Mouse (Mus musculus) embryonic facial prominence, embryonic 12.5 days (tissue): ENCODE results near the gene Nme7. TPM values are rescaled to one million over a fixed set of nuclear protein-coding genes. Genes with fewer than 3 reads are reported as not detected.

Experiments used
- ATAC-seq: fragments of 200-750 bp; cut with Nextera tagmentation; 2 replicates; pipeline ENCODE4 v1.8.0; 2017; ENCODE audit not compliant: insufficient number of reproducible peaks, insufficient read depth, low FRiP score, low TSS enrichment
- H3K27ac ChIP-seq: fragments of 300-500 bp; sonication (generic); 2 replicates; pipeline ENCODE4 v1.5.1; 2016; ENCODE audit warnings: mild to moderate bottlenecking
- H3K27me3 ChIP-seq: fragments of 300-500 bp; sonication (generic); 2 replicates; pipeline ENCODE4 v1.6.1; 2016; ENCODE audit warnings: mild to moderate bottlenecking, moderate library complexity
- H3K36me3 ChIP-seq: fragments of 300-500 bp; sonication (generic); 2 replicates; pipeline ENCODE4 v1.6.1; 2016; ENCODE audit warnings: mild to moderate bottlenecking
- H3K4me1 ChIP-seq: fragments of 300-500 bp; sonication (generic); 2 replicates; pipeline ENCODE4 v1.6.1; 2016
- H3K4me2 ChIP-seq: fragments of 300-500 bp; sonication (generic); replicated peaks from 2 replicates; pipeline ENCODE4 v1.6.1; 2016; ENCODE audit warnings: mild to moderate bottlenecking, moderate library complexity
- H3K4me3 ChIP-seq: fragments of 300-500 bp; sonication (generic); 2 replicates; pipeline ENCODE4 v1.5.1; 2016; ENCODE audit warnings: mild to moderate bottlenecking
- H3K9ac ChIP-seq: fragments of 300-500 bp; sonication (generic); 2 replicates; pipeline ENCODE4 v1.6.1; 2016; ENCODE audit warnings: mild to moderate bottlenecking, moderate library complexity
- H3K9me3 ChIP-seq: fragments of 300-500 bp; sonication (generic); 2 replicates; pipeline ENCODE4 v1.6.1; 2016; ENCODE audit warnings: mild to moderate bottlenecking, moderate library complexity
- WGBS: fragments of 180-500 bp; shearing (Covaris S2); methylation state at CpG from one replicate; pipeline ENCODE4 v1.1.7; 2016; 5-methylcytosine and 5-hydroxymethylcytosine counted together
- polyA plus RNA-seq: library from polyadenylated mRNA; unstranded; fragments of >200 nt; fragmentation: Nextera tagmentation; extraction: Ambion mirVana; gene quantifications from 2 replicates; pipeline ENCODE4 v1.2.1, GENCODE M21; 2016

Nme7 gene
- polyA plus RNA-seq, 1 experiment from 2014 or later: 41.0 TPM

GRCm38 (mm10) chr1:164470985-164471384 lies 167.1 kb downstream of the Nme7 start:
- no peak for ATAC-seq
- WGBS: 76% methylated on average over 6 of the region's 6 CpGs
- H3K9ac ChIP-seq: no peak overlapping the region

DNA sequence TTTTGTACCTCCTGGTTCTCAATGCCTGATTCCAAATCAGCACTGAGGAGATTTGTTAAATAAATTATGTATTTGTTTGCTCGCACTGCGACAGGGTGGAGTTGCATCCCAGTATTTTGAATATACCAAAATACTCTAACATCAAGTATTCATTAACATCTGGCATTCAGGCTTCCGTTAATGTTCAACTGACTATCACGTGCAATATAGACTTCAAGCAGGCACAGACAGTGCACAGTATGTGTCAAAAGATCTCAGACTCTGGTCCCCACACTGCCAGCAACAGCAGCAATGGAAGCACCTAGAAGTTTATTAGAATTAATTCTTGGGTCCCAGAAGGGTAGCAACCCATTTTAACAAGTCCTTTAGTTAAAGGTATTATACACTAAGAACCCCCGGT lies 167.7 kb downstream of the Nme7 start:
- Histone ChIP-seq H3K27me3 (no peaks in the 10 kb centered on the region), H3K27ac (no peak overlapping the region), H3K9ac (no peak overlapping the region), H3K4me1 (no peaks in the 10 kb centered on the region), H3K36me3 (no peaks in the 10 kb centered on the region), H3K4me3 (no peak overlapping the region), H3K9me3 (no peaks in the 10 kb centered on the region), H3K4me2 (no peak overlapping the region)
- WGBS: 93% methylated on average over 5 of the region's 5 CpGs
- no peak for ATAC-seq

More at GRCm38 (mm10) chr1:164470985-164471384, 167.1 kb downstream of the Nme7 start:
- H3K4me2 ChIP-seq: no peak overlapping the region
- no peaks in the 10 kb centered on the region for H3K36me3 ChIP-seq
- no peaks in the 10 kb centered on the region for H3K27me3 ChIP-seq
- H3K4me3 ChIP-seq: no peak overlapping the region
- no peaks in the 10 kb centered on the region for H3K9me3 ChIP-seq
- no peak overlapping the region for H3K27ac ChIP-seq
- H3K4me1 ChIP-seq: no peaks in the 10 kb centered on the region

- Histone ChIP-seq H3K4me1 (no peaks in the 10 kb centered on the region), H3K4me2 (no peak overlapping the region), H3K9ac (no peak overlapping the region), H3K36me3 (no peaks in the 10 kb centered on the region), H3K4me3 (no peak overlapping the region), H3K9me3 (no peaks in the 10 kb centered on the region), H3K27ac (no peak overlapping the region), H3K27me3 (no peaks in the 10 kb centered on the region)
- WGBS: 92% methylated on average over 7 of the region's 7 CpGs
- no peak for ATAC-seq
These were observed 169.5 kb downstream of the Nme7 start for GRCm38 (mm10) chr1:164473398-164473797.

- no peaks in the 10 kb centered on the region for H3K27me3 ChIP-seq
- H3K4me3 ChIP-seq: no peak overlapping the region
- no peak for ATAC-seq
- H3K36me3 ChIP-seq: no peaks in the 10 kb centered on the region
- 90% methylated on average over 6 of the region's 6 CpGs for WGBS
- H3K27ac ChIP-seq: no peak overlapping the region
- no peaks in the 10 kb centered on the region for H3K9me3 ChIP-seq
- no peak overlapping the region for H3K9ac ChIP-seq
- H3K4me1 ChIP-seq: no peaks in the 10 kb centered on the region
- H3K4me2 ChIP-seq: no peak overlapping the region
These were observed 170.4 kb downstream of the Nme7 start for GRCm38 (mm10) chr1:164474310-164474709.

GRCm38 (mm10) chr1:164474778-164475511 lies 171.0 kb downstream of the Nme7 start:
- 70% methylated on average over 7 of the region's 7 CpGs for WGBS
- Histone ChIP-seq H3K9me3 (no peaks in the 10 kb centered on the region), H3K27me3 (no peaks in the 10 kb centered on the region), H3K4me1 (no peaks in the 10 kb centered on the region), H3K27ac (no peak overlapping the region), H3K9ac (no peak overlapping the region), H3K4me3 (no peak overlapping the region), H3K4me2 (no peak overlapping the region), H3K36me3 (no peaks in the 10 kb centered on the region)
- no peak for ATAC-seq

DNA sequence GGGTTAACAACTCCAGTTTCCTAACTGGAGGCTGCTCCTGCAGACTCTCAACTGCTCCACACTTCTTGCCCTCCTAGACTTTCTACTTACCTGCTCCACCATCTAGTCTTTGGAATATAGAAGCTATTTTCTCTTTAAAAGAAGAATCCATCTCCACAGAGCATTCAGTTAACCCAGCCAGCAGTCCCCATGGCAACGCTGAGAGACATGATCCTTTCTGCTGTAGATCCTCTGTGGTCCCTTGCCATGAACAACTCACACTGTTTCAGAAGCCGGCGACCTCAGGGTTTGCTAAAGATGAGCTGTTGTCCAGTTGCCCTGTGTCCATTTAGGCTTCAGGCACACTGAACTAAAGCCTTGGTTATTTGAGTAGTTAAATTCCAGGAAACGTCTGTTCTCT lies 172.0 kb downstream of the Nme7 start:
- no peaks in the 10 kb centered on the region for H3K9me3 ChIP-seq
- H3K36me3 ChIP-seq: no peaks in the 10 kb centered on the region
- no peak overlapping the region for H3K4me3 ChIP-seq
- ATAC-seq: no peak
- H3K4me1 ChIP-seq: no peaks in the 10 kb centered on the region
- no peak overlapping the region for H3K4me2 ChIP-seq
- H3K27me3 ChIP-seq: no peaks in the 10 kb centered on the region
- no peak overlapping the region for H3K27ac ChIP-seq
- H3K9ac ChIP-seq: no peak overlapping the region
- 83% methylated on average over 4 of the region's 4 CpGs for WGBS

DNA sequence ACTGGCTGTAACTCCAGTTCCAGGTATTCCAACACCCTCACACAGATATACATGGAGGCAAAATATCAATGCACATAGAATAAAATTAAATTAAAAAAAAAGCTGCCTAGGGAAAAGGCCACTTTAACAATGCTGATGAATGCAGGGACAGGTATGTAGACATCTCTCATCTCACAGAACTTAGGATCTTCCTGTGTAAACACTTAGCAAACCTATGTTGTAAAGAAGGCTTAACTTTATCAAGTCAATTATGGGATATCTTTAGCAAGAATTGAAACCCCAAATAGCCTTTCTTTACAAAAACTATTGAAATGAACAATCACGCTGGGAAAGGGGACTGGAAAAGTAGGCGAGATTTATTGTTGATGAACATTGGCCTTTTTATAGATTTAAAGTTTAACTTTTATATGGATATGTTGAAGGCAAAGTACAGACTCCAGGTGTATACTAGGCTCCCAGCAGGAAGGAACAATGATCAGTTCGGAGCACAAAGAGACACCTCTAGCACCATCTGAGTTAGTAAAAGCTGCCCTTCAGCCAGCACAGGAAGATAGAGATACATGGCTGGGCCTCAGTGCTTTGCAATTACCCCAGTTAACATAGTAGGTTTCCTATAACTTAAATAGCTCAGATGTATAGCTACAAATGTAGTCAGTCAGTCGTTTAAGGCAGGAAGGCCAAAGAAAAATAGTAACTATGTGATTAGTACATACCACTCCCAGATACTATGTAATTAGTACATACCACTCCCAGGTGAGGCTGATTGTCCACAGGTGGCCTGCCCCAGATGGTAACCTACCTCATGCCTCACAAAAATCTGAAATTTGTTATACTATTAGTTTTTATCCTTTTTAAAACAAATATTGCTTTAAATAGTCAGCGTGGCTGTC lies 177.1 kb downstream of the Nme7 start:
- no peaks in the 10 kb centered on the region for H3K36me3 ChIP-seq
- 77% methylated on average over 5 of the region's 5 CpGs for WGBS
- no peak overlapping the region for H3K27ac ChIP-seq
- no peak overlapping the region for H3K4me3 ChIP-seq
- ATAC-seq: no peak
- no peaks in the 10 kb centered on the region for H3K27me3 ChIP-seq
- H3K4me2 ChIP-seq: no peak overlapping the region
- no peaks in the 10 kb centered on the region for H3K9me3 ChIP-seq
- no peaks in the 10 kb centered on the region for H3K4me1 ChIP-seq
- H3K9ac ChIP-seq: no peak overlapping the region

DNA sequence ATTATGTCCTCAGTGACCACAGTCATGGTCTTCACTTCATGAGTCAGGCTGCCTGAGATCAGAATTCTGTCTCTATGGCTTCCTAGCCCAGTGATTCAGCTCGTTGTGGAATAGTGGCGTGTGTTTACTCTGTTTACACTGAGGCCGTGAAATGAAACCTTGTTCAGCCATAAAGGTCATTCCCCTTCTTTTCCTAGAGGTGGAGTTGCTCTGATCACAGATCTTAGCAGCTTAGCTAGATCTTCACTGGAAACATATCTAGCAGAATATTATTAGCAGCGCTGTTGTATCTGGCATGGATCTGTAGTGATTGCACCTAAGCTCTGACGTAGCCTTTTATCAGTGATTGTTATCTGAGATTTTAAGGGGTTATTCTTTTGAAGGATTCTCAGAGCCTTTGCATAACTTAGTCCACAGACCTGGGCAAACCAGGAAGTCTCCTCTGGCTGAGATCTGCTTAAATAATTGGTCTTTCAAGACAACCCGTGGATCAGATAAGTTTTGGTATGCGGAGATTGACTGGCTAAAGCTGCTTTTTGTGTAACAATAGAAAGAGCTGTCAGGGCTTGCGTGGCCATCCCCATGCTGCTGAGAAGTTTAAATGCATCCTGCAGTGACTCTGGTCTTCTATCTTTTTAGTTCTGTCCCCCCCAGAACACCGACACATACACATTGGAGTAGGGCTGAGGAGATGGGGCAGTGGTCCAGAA lies 177.9 kb downstream of the Nme7 start:
- no peaks in the 10 kb centered on the region for H3K9me3 ChIP-seq
- H3K27me3 ChIP-seq: no peaks in the 10 kb centered on the region
- no peak overlapping the region for H3K4me3 ChIP-seq
- ATAC-seq: no peak
- H3K9ac ChIP-seq: no peak overlapping the region
- no peak overlapping the region for H3K4me2 ChIP-seq
- no peaks in the 10 kb centered on the region for H3K4me1 ChIP-seq
- no peaks in the 10 kb centered on the region for H3K36me3 ChIP-seq
- WGBS: 50% methylated on average over 9 of the region's 9 CpGs
- H3K27ac ChIP-seq: no peak overlapping the region

DNA sequence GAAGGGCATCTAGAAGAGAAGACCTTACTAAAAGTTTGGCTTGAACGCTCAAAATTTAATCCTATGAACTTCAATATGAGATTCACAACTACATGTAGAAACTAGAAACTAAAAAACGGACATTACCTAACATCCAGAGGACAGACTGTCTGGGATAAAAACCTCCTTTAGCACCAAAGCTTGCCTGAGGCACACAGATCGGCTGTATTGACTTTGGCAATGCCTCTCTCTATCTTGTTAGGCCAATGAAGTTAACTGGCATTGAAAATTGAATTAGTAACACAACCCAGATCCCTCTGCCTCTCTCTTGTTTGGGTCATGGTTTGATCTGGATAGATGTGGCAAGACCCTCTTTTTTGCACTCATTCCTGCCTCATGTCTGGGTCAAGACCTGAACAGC lies 178.9 kb downstream of the Nme7 start:
- H3K9me3 ChIP-seq: no peaks in the 10 kb centered on the region
- H3K4me1 ChIP-seq: no peaks in the 10 kb centered on the region
- WGBS: 61% methylated on average over 3 of the region's 3 CpGs
- H3K27ac ChIP-seq: no peak overlapping the region
- no peak for ATAC-seq
- H3K27me3 ChIP-seq: no peaks in the 10 kb centered on the region
- H3K4me3 ChIP-seq: no peak overlapping the region
- no peaks in the 10 kb centered on the region for H3K36me3 ChIP-seq
- H3K9ac ChIP-seq: no peak overlapping the region
- H3K4me2 ChIP-seq: no peak overlapping the region

DNA sequence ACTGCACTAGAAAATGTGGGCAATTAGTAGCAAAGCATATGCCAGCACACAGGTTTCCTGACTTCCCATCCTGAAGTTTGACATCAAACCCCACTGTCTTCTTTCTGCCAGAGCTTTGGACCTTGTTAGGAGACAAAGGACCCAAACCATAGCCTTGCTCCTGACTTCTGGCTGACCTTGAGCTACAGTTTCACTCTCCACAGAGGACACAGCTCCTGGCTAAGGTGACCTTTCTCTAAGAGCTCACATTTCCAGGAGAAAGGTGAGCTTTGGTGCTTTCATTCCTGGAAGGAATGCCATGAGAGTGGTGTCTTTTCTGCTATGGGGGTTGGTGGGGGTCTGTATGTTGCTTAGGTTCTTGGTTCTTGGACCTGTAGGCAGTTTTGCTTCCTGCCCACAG lies 179.8 kb downstream of the Nme7 start:
- H3K36me3 ChIP-seq: no peaks in the 10 kb centered on the region
- no peak for ATAC-seq
- H3K4me2 ChIP-seq: no peak overlapping the region
- no peak overlapping the region for H3K27ac ChIP-seq
- no peak overlapping the region for H3K4me3 ChIP-seq
- H3K9me3 ChIP-seq: no peaks in the 10 kb centered on the region
- no peak overlapping the region for H3K9ac ChIP-seq
- no peaks in the 10 kb centered on the region for H3K27me3 ChIP-seq
- no peaks in the 10 kb centered on the region for H3K4me1 ChIP-seq
